Mouse (Mus musculus) forebrain, embryonic 13.5 days (tissue): Measurements from ENCODE around the gene Tsacc. TPM values are rescaled to one million over a fixed set of nuclear protein-coding genes. Genes with fewer than 3 reads are reported as not detected.
"Not testable (repeated sequence)": the region's sequence is repeated elsewhere in the genome, so short reads cannot be mapped to it uniquely, and the experiment has no call there.

ENCODE experiments used
- ATAC-seq: fragments of 200-750 bp; cut with Nextera tagmentation; 2 replicates; pipeline ENCODE4 v1.8.0; 2017
- H3K27ac ChIP-seq: fragments of 300-500 bp; sonication (generic); 2 replicates; pipeline ENCODE4 v1.5.1; 2015; ENCODE audit warnings: inconsistent platforms, mild to moderate bottlenecking, moderate library complexity
- H3K27me3 ChIP-seq: fragments of 300-500 bp; sonication (generic); 2 replicates; pipeline ENCODE4 v1.6.1; 2015; ENCODE audit warnings: mild to moderate bottlenecking, inconsistent platforms
- H3K36me3 ChIP-seq: fragments of 300-500 bp; sonication (generic); 2 replicates; pipeline ENCODE4 v1.6.1; 2015; ENCODE audit warnings: mild to moderate bottlenecking, inconsistent platforms; ENCODE audit not compliant: poor library complexity, severe bottlenecking
- H3K4me1 ChIP-seq: fragments of 300-500 bp; sonication (generic); 2 replicates; pipeline ENCODE4 v1.6.1; 2015; ENCODE audit warnings: inconsistent platforms
- H3K4me2 ChIP-seq: fragments of 300-500 bp; sonication (generic); 2 replicates; pipeline ENCODE4 v1.6.1; 2015; ENCODE audit warnings: inconsistent platforms, mild to moderate bottlenecking, moderate library complexity
- H3K4me3 ChIP-seq: fragments of 300-500 bp; sonication (generic); 2 replicates; pipeline ENCODE4 v1.5.1; 2015; ENCODE audit warnings: mild to moderate bottlenecking, inconsistent platforms
- H3K9ac ChIP-seq: fragments of 300-500 bp; sonication (generic); 2 replicates; pipeline ENCODE4 v1.6.1; 2015; ENCODE audit warnings: mild to moderate bottlenecking, inconsistent platforms
- H3K9me3 ChIP-seq: fragments of 300-500 bp; sonication (generic); replicated peaks from 2 replicates; pipeline ENCODE4 v1.6.1; 2016; ENCODE audit warnings: inconsistent platforms
- WGBS: fragments of 180-500 bp; shearing (Covaris S2); methylation state at CpG from one replicate; pipeline ENCODE4 v1.1.7; 2015; 5-methylcytosine and 5-hydroxymethylcytosine counted together
- polyA plus RNA-seq: library from polyadenylated mRNA; unstranded; fragments of >200 nt; fragmentation: Nextera tagmentation; extraction: Ambion mirVana; gene quantifications from 2 replicates; pipeline ENCODE4 v1.2.1, GENCODE M21; 2015

The Tsacc gene
- polyA plus RNA-seq, 1 experiment from 2014 or later = 12.3 TPM

- H3K4me1 ChIP-seq = peaks cover 11% of the 10 kb centered on the region
- H3K9me3 ChIP-seq = no peaks in the 10 kb centered on the region
- 1% methylated on average over 10 of the region's 10 CpGs for WGBS
- H3K9ac ChIP-seq = peak within 1 kb of the TSS; percentile 78
- H3K36me3 ChIP-seq = peaks cover 59% of the 10 kb centered on the region
- H3K27ac ChIP-seq = 0 out of 2 replicates have a peak within 1 kb of the TSS, but pooled peaks have one; percentile 3
- H3K4me3 ChIP-seq = peak within 1 kb of the TSS; percentile 59
- no peaks in the 10 kb centered on the region for H3K27me3 ChIP-seq
- peak; percentile 88 for ATAC-seq
- H3K4me2 ChIP-seq = peak within 1 kb of the TSS; percentile 81
These were observed 28.2 kb upstream of the Tsacc start, which contains the start of gene Glmp for GRCm38 (mm10) chr3:88324951-88325405. Gene Glmp (plus strand): TSS chr3:88325023.

- ATAC-seq = no peak
- H3K4me2 ChIP-seq = no peak overlapping the region
- H3K4me1 ChIP-seq = peaks cover 26% of the 10 kb centered on the region
- H3K9ac ChIP-seq = no peak overlapping the region
- H3K9me3 ChIP-seq = no peaks in the 10 kb centered on the region
- H3K27me3 ChIP-seq = no peaks in the 10 kb centered on the region
- H3K27ac ChIP-seq = no peak overlapping the region
- no peak overlapping the region for H3K4me3 ChIP-seq
- WGBS = 96% methylated on average over 1 of the region's 1 CpGs
- H3K36me3 ChIP-seq = peaks cover 52% of the 10 kb centered on the region
These were observed 2.4 kb upstream of the Tsacc start for GRCm38 (mm10) chr3:88299172-88299571.

- peak overlapping the region; percentile 89 for H3K4me2 ChIP-seq
- peak overlapping the region; percentile 83 for H3K9ac ChIP-seq
- WGBS = under 1% methylated on average over 30 of the region's 30 CpGs
These were observed 587 bp upstream of the Tsacc start for GRCm38 (mm10) chr3:88297321-88297851.

GRCm38 (mm10) chr3:88296110-88296560 is 664 bp downstream of the Tsacc start:
- H3K9me3 ChIP-seq = no peaks in the 10 kb centered on the region
- H3K27me3 ChIP-seq = no peaks in the 10 kb centered on the region
- ATAC-seq = peak; percentile 32
- under 1% methylated on average over 12 of the region's 12 CpGs for WGBS
- peak overlapping the region; percentile 76 for H3K4me3 ChIP-seq
- H3K4me1 ChIP-seq = peaks cover 26% of the 10 kb centered on the region
- H3K4me2 ChIP-seq = peak overlapping the region; percentile 89
- H3K27ac ChIP-seq = peak overlapping the region; percentile 90
- peak overlapping the region; percentile 72 for H3K9ac ChIP-seq
- peaks cover 23% of the 10 kb centered on the region for H3K36me3 ChIP-seq

More at GRCm38 (mm10) chr3:88297321-88297851, 587 bp upstream of the Tsacc start:
- Histone ChIP-seq H3K4me3 (peak overlapping the region; percentile 76), H3K27me3 (no peaks in the 10 kb centered on the region), H3K4me1 (peaks cover 26% of the 10 kb centered on the region), H3K36me3 (peaks cover 36% of the 10 kb centered on the region), H3K9me3 (no peaks in the 10 kb centered on the region), H3K27ac (peak overlapping the region; percentile 91)
- ATAC-seq = no peak

- not testable (repeated sequence) for H3K27ac ChIP-seq, H3K27me3 ChIP-seq, ATAC-seq, H3K9me3 ChIP-seq
- Histone ChIP-seq H3K9ac (peak overlapping the region; percentile 38; the same call in 1 of the 2 replicates), H3K4me3 (peak overlapping the region; percentile 76; the same call in 1 of the 2 replicates), H3K36me3 (peaks cover 15% of the 10 kb centered on the region), H3K4me1 (peaks cover 26% of the 10 kb centered on the region), H3K4me2 (peak overlapping the region; percentile 89)
- 85% methylated on average over 1 of the region's 1 CpGs for WGBS
These were observed 1.5 kb downstream of the Tsacc start for GRCm38 (mm10) chr3:88295272-88295671.

- peaks cover 8% of the 10 kb centered on the region for H3K4me1 ChIP-seq
- 37% methylated on average over 4 of the region's 4 CpGs for WGBS
- ATAC-seq = no peak
- H3K4me3 ChIP-seq = no peak overlapping the region
- no peaks in the 10 kb centered on the region for H3K27me3 ChIP-seq
- no peak overlapping the region for H3K27ac ChIP-seq
- no peaks in the 10 kb centered on the region for H3K9me3 ChIP-seq
- no peak overlapping the region for H3K9ac ChIP-seq
- H3K4me2 ChIP-seq = no peak overlapping the region
- no peaks in the 10 kb centered on the region for H3K36me3 ChIP-seq
These were observed 4.8 kb downstream of the Tsacc start for GRCm38 (mm10) chr3:88291970-88292369.

- ATAC-seq = not testable (repeated sequence)
These were observed 8.6 kb downstream of the Tsacc start for GRCm38 (mm10) chr3:88288133-88288713.

GRCm38 (mm10) chr3:88287110-88287509 is 9.7 kb downstream of the Tsacc start, which contains the start of gene Gm38392:
Gene Gm38392 (minus strand): TSS chr3:88287210.
- 99% methylated on average over 4 of the region's 4 CpGs for WGBS
- ATAC-seq = no peak
- H3K4me1 ChIP-seq = no peaks in the 10 kb centered on the region

More at GRCm38 (mm10) chr3:88288133-88288713, 8.6 kb downstream of the Tsacc start:
- not testable (repeated sequence) for H3K4me2 ChIP-seq, H3K9me3 ChIP-seq, H3K4me1 ChIP-seq, H3K27me3 ChIP-seq, H3K36me3 ChIP-seq, H3K27ac ChIP-seq, H3K9ac ChIP-seq, H3K4me3 ChIP-seq
- WGBS = 70% methylated on average over 9 of the region's 10 CpGs

GRCm38 (mm10) chr3:88285565-88285895 is 11.3 kb downstream of the Tsacc start:
- H3K4me1 ChIP-seq, H3K9ac ChIP-seq, H3K9me3 ChIP-seq, H3K4me3 ChIP-seq, H3K4me2 ChIP-seq, H3K27ac ChIP-seq, ATAC-seq, H3K36me3 ChIP-seq, H3K27me3 ChIP-seq: not testable (repeated sequence)
- no CpG with 5 or more reads among the region's 2 CpGs for WGBS

More at GRCm38 (mm10) chr3:88287110-88287509, 9.7 kb downstream of the Tsacc start, which contains the start of gene Gm38392:
- H3K27ac ChIP-seq = no peak within 1 kb of the TSS
- H3K9ac ChIP-seq = no peak within 1 kb of the TSS
- 0 out of 2 replicates have a peak, but pooled peaks cover 3% of the 10 kb centered on the region for H3K36me3 ChIP-seq
- no peaks in the 10 kb centered on the region for H3K27me3 ChIP-seq
- no peaks in the 10 kb centered on the region for H3K9me3 ChIP-seq
- no peak within 1 kb of the TSS for H3K4me3 ChIP-seq
- H3K4me2 ChIP-seq = no peak within 1 kb of the TSS

- 97% methylated on average over 14 of the region's 14 CpGs for WGBS
- not testable (repeated sequence) for H3K9ac ChIP-seq, ATAC-seq, H3K27me3 ChIP-seq, H3K9me3 ChIP-seq, H3K27ac ChIP-seq, H3K4me1 ChIP-seq, H3K36me3 ChIP-seq, H3K4me2 ChIP-seq, H3K4me3 ChIP-seq
These were observed 11.8 kb downstream of the Tsacc start for GRCm38 (mm10) chr3:88284815-88285564.

- not testable (repeated sequence) for H3K9me3 ChIP-seq, ATAC-seq, H3K4me2 ChIP-seq, H3K36me3 ChIP-seq, H3K9ac ChIP-seq, H3K4me1 ChIP-seq, H3K4me3 ChIP-seq, H3K27me3 ChIP-seq, H3K27ac ChIP-seq
- WGBS = 48% methylated on average over 11 of the region's 11 CpGs
These were observed 15.5 kb downstream of the Tsacc start for GRCm38 (mm10) chr3:88281141-88281916.
